Mouse (Mus musculus): ENCODE data around the gene Usp29.

- no peak for TF ChIP-seq CTCF (IDR thresholded peaks at IDR 0.05; ENCODE audit: low read depth, low read length)
- TF ChIP-seq POLR2A (IDR thresholded peaks at IDR 0.05; ENCODE audit: extremely low read depth, insufficient read depth, low read length), result no peak
Observed at GRCm38 (mm10) chr7:6860689-6861088, 130.3 kb downstream of the Usp29 start.
